Mouse (Mus musculus): ENCODE measurements at regions not wholly inside any gene's neighbourhood (a gene's known extent, or its start where the extent isn't known, plus 50 kb on each side); places are given as distances from the start of the nearest gene placed in this dataset.

- Histone ChIP-seq H3K9ac (ENCODE audit: control insufficient read depth, low read depth, low read length, poor library complexity, severe bottlenecking) (no peak overlapping the region), H3K27ac (ENCODE audit: control insufficient read depth, low read depth, low read length) (no peak overlapping the region), H3K79me2 (ENCODE audit: control insufficient read depth, insufficient read depth, low read length, poor library complexity) (no peaks in the 10 kb centered on the region), H3K4me1 (ENCODE audit: control insufficient read depth in 1 of 2, insufficient read depth in 2 of 2, low read length in 2 of 2) (peaks cover 3 to 18% of the 10 kb centered on the region in 2 experiments; a peak in 3 of 4 replicates), H3K9me3 (replicated peaks; ENCODE audit: insufficient read depth, low read length) (no peaks in the 10 kb centered on the region), H3K27me3 (ENCODE audit: control insufficient read depth in 1 of 2, insufficient read depth in 2 of 2, low read length in 2 of 2) (no peaks in the 10 kb centered on the region), H3K36me3 (ENCODE audit: control insufficient read depth in 1 of 2, insufficient read depth in 2 of 2, low read length in 2 of 2) (peaks cover 0 to 9% of the 10 kb centered on the region in 2 experiments; a peak in 2 of 4 replicates), H3K4me3 (ENCODE audit: control insufficient read depth in 1 of 2, insufficient read depth in 1 of 2, low read depth in 2 of 2, low read length in 2 of 2) (no peak overlapping the region)
- TF ChIP-seq ETS1 (IDR thresholded peaks at IDR 0.05; ENCODE audit: low read depth, low read length): no peak
- TF ChIP-seq MEF2A (IDR thresholded peaks at IDR 0.05; ENCODE audit: extremely low read depth, insufficient replicate concordance, low read depth, low read length, poor library complexity, severe bottlenecking): no peak
- TF ChIP-seq HCFC1 (IDR thresholded peaks at IDR 0.05; ENCODE audit: low read depth, low read length): no peak
- TF ChIP-seq MYB (IDR thresholded peaks at IDR 0.05; ENCODE audit: low read depth, low read length): no peak
- TF ChIP-seq GATA1 (IDR thresholded peaks at IDR 0.05; ENCODE audit: low read depth, low read length): no peak
- TF ChIP-seq SMC3 (IDR thresholded peaks at IDR 0.05; ENCODE audit: low read depth, low read length): no peak
- no peak for TF ChIP-seq ZMIZ1 (IDR thresholded peaks at IDR 0.05; ENCODE audit: low read depth, low read length)
- no peak for TF ChIP-seq ELF1 (IDR thresholded peaks at IDR 0.05; ENCODE audit: low read depth, low read length)
- TF ChIP-seq TAL1 (IDR thresholded peaks at IDR 0.05; ENCODE audit: low read length): no peak
- DNase-seq (ENCODE audit: low read depth, low spot score): no peak
Observed at GRCm38 (mm10) chr10:119051598-119051997, 181.6 kb upstream of the Dyrk2 start.

- peak overlapping the region; percentile 31 to 47 for H3K4me3 ChIP-seq (ENCODE audit: control insufficient read depth in 1 of 2, insufficient read depth in 1 of 2, low read depth in 2 of 2, low read length in 2 of 2)
Observed at GRCm38 (mm10) chr10:119050017-119050685, 180.1 kb upstream of the Dyrk2 start.

More at GRCm38 (mm10) chr10:119050017-119050685, 180.1 kb upstream of the Dyrk2 start:
- Histone ChIP-seq H3K27ac (ENCODE audit: control insufficient read depth, low read depth, low read length) (no peak overlapping the region), H3K27me3 (ENCODE audit: control insufficient read depth in 1 of 2, insufficient read depth in 2 of 2, low read length in 2 of 2) (no peaks in the 10 kb centered on the region), H3K9me3 (replicated peaks; ENCODE audit: insufficient read depth, low read length) (no peaks in the 10 kb centered on the region), H3K4me1 (ENCODE audit: control insufficient read depth in 1 of 2, insufficient read depth in 2 of 2, low read length in 2 of 2) (peaks cover 3 to 18% of the 10 kb centered on the region in 2 experiments; a peak in 3 of 4 replicates), H3K9ac (ENCODE audit: control insufficient read depth, low read depth, low read length, poor library complexity, severe bottlenecking) (no peak overlapping the region), H3K79me2 (ENCODE audit: control insufficient read depth, insufficient read depth, low read length, poor library complexity) (no peaks in the 10 kb centered on the region), H3K36me3 (ENCODE audit: control insufficient read depth in 1 of 2, insufficient read depth in 2 of 2, low read length in 2 of 2) (peaks cover 0 to 9% of the 10 kb centered on the region in 2 experiments; a peak in 2 of 4 replicates)
- peak; percentile 80 for DNase-seq (ENCODE audit: low read depth, low spot score)
- no peak for TF ChIP-seq ZMIZ1 (IDR thresholded peaks at IDR 0.05; ENCODE audit: low read depth, low read length)
- no peak for TF ChIP-seq ETS1 (IDR thresholded peaks at IDR 0.05; ENCODE audit: low read depth, low read length)
- no peak for TF ChIP-seq CHD2 (IDR thresholded peaks at IDR 0.05; ENCODE audit: low read length)
- TF ChIP-seq SIN3A (IDR thresholded peaks at IDR 0.05; ENCODE audit: low read length): no peak
- no peak for TF ChIP-seq GABPA (IDR thresholded peaks at IDR 0.05; ENCODE audit: low read depth, low read length)
- 0 out of 2 replicates have a peak, but pooled peaks have one; percentile 23 for TF ChIP-seq ZC3H11A (IDR thresholded peaks at IDR 0.05; ENCODE audit: low read depth, low read length)
- peak; percentile 63 to 72 (median 69) for TF ChIP-seq CTCF (IDR thresholded peaks at IDR 0.05 in 2 of 3, conservative IDR thresholded peaks at IDR 0.05 in 1 of 3; ENCODE audit: control insufficient read depth in 1 of 3, insufficient read depth in 1 of 3, low read depth in 2 of 3, low read length in 3 of 3, poor library complexity in 1 of 3, severe bottlenecking in 1 of 3)
- TF ChIP-seq NRF1 (IDR thresholded peaks at IDR 0.05; ENCODE audit: insufficient read depth, low read depth, low read length, poor library complexity, severe bottlenecking): no peak
- peak; percentile 32 for TF ChIP-seq SMC3 (IDR thresholded peaks at IDR 0.05; ENCODE audit: low read depth, low read length)
- TF ChIP-seq MYC (IDR thresholded peaks at IDR 0.05; ENCODE audit: low read depth, low read length): no peak
- peak; percentile 51 for TF ChIP-seq RAD21 (IDR thresholded peaks at IDR 0.05; ENCODE audit: low read depth, low read length)
- no peak for TF ChIP-seq USF2 (IDR thresholded peaks at IDR 0.05; ENCODE audit: borderline replicate concordance in 1 of 2, insufficient read depth in 1 of 2, low read depth in 1 of 2, low read length in 2 of 2)
- TF ChIP-seq USF1 (IDR thresholded peaks at IDR 0.05; ENCODE audit: low read depth, low read length): no peak
- TF ChIP-seq TAL1 (IDR thresholded peaks at IDR 0.05; ENCODE audit: low read length): no peak
- TF ChIP-seq MAX (IDR thresholded peaks at IDR 0.05; ENCODE audit: low read length): no peak
- TF ChIP-seq EP300 (IDR thresholded peaks at IDR 0.05; ENCODE audit: low read depth in 1 of 2, low read length in 2 of 2): no peak
- no peak for TF ChIP-seq ZNF384 (IDR thresholded peaks at IDR 0.05; ENCODE audit: low read depth, low read length)
- TF ChIP-seq NELFE (IDR thresholded peaks at IDR 0.05; ENCODE audit: low read depth, low read length): no peak
- TF ChIP-seq GATA1 (IDR thresholded peaks at IDR 0.05; ENCODE audit: low read depth, low read length): 0 out of 2 replicates have a peak, but pooled peaks have one; percentile 14
- TF ChIP-seq MYB (IDR thresholded peaks at IDR 0.05; ENCODE audit: low read depth, low read length): no peak
- TF ChIP-seq POLR2A (IDR thresholded peaks at IDR 0.05; ENCODE audit: control insufficient read depth in 1 of 2, insufficient read depth in 1 of 2, low read depth in 1 of 2, low read length in 2 of 2, poor library complexity in 1 of 2): no peak
- no peak for TF ChIP-seq POLR2AphosphoS5 (IDR thresholded peaks at IDR 0.05; ENCODE audit: borderline replicate concordance, low read depth, low read length)
- no peak for TF ChIP-seq ELF1 (IDR thresholded peaks at IDR 0.05; ENCODE audit: low read depth, low read length)
- no peak for TF ChIP-seq CHD1 (IDR thresholded peaks at IDR 0.05; ENCODE audit: low read depth, low read length)
- TF ChIP-seq MXI1 (IDR thresholded peaks at IDR 0.05; ENCODE audit: low read depth, low read length): no peak
- TF ChIP-seq BHLHE40 (IDR thresholded peaks at IDR 0.05; ENCODE audit: borderline replicate concordance, low read depth, low read length): no peak
- TF ChIP-seq MAZ (IDR thresholded peaks at IDR 0.05; ENCODE audit: low read depth, low read length): no peak
